Mouse (Mus musculus) 3134 (cell line): ENCODE measurements around the gene Tmem92.
"Not testable (repeated sequence)": the region's sequence is repeated elsewhere in the genome, so short reads cannot be mapped to it uniquely, and the experiment has no call there.

Experiments used
- DNase-seq: peaks from one replicate; pipeline ENCODE4 v3.0.0-alpha.2; 2011; ENCODE audit warnings: low spot score; ENCODE audit not compliant: insufficient read length; ENCODE audit errors: extremely low read depth

Gene Tmem92

DNA sequence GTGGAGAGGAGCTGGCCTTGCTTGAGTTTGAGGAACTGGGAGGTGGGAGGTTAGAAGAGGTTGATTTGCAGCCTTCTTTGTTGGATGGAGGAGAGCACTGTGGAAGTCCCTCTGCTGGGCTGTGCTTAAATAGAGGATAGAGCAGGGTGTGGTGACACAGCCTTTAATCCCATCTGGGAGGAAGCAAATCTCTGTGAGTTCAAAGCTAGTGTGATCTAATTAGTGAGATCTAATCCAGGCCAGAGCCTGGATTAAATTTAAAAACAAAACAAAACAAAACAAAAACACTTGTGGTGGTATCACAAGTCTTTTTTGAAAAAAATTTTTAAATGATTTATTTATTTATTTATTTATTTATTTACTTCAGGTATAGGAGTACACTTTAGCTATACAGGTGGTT, at the start of gene Tmem92:
TSS of gene Tmem92 (minus strand) at position 101 of the 400 bp plus-strand sequence.
- no peak for DNase-seq

DNA sequence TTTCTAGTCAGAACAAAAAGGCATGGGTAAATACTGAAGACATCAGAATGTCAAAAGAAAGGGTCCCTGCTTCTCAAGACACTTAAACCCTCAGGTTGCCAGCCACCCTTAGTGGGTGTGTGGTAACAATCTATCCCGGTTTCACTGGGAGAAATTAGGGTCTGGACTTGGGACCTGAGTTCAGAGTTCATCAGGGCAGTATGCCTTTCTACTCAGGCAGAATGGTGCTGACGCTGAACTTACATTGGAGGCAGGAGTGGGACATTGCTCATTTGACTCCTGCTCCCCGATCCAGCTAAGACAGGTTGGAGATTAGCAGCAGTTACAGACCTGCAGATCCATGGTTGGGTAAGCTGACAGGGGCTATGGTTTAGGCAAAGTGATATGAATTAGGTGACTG, 46.5 kb upstream of the Tmem92 start:
- DNase-seq: no peak

DNA sequence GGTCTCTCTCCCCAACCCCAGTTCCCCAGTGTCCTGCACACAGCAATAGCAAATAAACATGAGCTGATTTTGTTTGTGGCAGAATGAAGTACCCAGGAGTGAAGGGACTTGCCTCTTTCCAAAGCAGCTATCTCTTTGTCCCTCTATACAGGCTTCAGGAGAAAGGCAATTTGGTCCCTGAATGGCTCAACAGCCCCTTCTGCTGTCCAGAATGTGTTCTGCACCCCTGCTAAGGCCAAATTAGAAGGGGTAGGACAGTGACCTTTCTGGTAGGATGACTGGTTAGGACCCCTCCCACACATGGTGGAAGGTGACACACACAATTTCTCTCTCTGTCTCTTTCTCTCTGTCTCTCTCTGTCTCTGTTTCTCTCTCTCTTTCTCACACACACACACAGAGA, 36.9 kb upstream of the Tmem92 start:
- DNase-seq: not testable (repeated sequence)

DNA sequence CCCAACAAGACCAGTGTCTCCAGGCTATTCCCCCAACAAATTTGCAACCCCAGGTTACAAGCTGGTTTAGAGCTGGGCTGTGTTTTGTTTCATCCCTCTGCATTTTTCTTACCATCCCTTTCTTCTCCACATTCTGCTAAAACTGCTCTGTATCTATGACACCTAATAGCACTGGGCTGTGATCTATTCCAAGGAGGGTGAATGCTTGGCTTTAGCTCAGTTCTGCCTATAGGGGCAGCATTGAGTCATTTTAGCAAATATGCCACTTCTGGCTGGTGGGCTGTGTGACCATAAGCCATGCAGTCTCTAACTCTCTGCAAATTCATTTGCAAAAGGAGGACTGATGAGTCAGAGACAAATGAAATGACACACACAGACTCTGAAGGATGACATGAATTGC, 36.4 kb upstream of the Tmem92 start:
- not testable (repeated sequence) for DNase-seq

DNA sequence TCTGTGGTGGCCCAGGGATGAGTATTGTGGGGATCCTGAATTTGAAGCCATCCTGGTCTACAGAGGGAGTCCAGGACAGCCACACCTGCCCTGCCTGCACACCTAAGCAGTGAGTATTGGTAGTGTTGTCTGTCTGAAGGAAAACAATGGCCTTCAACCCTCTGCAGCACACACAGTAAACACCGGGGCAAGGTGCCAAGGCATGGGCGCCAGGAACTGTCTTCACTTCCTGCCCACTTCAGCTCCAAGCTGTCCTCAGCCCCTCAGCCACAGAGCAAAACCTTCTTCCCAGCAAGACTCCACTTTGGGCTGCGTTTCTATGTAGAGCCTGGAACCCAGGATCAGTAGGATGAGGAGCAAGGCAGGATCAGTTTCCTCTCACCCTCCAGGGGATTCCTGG, 29.0 kb upstream of the Tmem92 start:
- not testable (repeated sequence) for DNase-seq

DNA sequence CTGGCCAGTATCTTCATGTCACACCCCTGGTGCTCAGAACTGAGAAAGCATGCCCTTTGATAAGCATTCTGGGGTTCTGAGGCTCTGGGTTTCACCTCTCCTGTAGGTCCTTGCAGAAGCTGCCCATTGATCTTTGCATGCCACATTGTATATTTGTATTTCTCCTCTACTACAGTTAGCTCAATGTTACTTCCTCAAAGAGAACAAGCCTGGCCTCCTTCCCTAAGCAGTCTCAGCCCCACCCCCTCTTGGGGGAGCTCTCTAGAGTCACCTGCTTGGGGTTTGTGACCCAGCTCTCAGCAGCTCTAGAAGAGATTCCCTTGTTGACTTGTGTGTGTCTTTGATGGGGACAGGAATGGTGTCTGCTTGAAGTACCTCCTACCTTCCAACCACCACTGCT, 9.2 kb upstream of the Tmem92 start:
- no peak for DNase-seq

DNA sequence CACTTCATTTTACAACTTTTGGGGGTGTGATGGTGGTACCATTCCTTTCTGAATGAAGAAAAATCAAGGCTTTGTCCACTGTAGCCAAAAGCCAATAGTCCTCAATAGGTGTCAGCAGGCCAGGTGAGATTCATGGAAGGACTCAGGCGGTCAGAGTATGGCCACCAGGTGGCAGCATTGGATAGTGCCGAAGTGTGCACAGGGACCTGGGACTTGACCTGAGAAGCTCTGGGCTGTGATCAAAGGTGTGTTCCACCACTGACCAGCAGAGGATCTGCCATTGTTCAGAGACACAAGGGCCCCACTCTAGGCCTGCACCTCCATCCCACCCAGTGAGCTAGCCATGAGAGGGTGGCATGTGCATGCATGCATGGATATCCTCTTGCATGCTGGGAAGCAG, 2.7 kb upstream of the Tmem92 start:
- peak; percentile 16 for DNase-seq

DNA sequence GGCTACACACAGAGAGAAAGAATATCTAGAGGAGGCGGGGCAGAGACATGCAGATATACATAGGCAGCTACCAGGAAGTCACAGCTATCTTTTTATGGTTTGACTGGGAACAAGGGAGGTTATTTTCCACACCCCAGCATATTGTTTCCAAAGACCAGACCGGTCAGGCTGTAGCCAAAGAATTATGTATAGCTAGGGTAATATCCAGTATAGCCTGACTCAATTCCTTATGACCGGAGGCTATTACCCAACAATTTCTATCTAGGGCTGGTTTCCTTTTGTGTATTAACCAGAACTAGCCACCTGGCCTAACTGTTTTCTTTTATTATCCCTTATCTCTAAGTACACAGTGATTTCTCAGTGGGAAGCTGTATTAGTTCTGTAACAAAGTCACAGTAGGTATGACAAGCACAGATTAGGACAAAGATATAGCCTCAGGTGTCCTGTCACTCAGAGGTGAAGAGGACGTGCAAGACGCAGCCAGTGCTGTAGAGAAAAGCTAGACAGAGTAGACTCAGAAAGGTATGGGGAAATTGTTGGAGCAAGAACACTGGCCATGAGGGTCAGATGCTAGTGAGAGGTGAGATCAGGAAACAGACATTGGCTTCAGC, 7.5 kb downstream of the Tmem92 start:
- DNase-seq: no peak

DNA sequence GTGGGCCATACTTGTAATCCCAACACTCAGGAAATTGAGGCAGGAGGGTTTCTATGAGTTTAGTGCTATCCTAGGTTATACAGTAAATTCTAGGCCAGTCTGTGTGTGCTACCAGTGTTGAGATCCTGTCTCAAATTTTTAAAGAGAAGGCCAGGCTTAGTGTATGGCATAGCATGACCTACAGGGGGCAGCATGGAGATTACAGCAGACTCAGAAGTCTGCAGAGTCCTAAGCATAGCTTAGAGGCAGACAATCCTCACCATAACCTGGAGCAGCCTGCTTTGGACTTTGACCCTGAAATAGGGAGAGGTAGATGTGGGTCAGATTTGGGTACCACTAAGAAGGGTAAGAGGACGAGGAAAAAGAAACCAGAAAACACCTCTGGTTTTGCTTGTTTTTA, 8.7 kb downstream of the Tmem92 start:
- no peak for DNase-seq

DNA sequence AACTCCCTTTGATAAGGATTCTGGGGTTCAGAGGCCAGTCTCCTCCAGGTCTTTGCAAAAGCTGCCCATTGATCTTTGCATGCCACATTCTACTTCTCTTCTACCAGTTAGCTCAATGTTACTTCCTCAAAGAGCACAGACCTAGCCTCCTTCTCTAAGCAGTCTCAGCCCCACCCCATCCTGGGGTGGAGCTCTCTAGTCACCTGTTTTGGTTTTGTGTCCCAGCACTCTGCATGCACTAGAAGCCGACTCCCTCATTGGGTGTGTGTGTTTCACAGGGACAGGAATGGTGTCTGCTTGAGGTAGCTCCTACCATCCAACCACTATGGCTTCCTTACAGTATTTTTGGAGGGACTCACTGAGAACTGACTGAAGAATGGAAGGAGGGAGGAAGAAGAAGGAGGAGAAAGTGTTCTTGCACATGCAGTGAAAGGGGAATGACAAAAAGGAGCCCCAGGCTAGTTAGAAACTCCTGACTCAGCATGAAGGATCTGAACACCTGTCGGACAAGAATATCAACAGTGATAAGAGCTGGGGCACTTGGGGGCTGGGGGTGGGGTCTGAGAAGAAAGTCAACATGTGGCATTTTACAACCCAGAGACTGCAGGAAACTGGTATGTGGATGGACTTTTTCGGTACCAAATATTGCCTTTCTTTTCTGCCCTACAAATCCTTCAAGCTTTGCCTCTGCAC, 10.0 kb downstream of the Tmem92 start:
- no peak for DNase-seq

DNA sequence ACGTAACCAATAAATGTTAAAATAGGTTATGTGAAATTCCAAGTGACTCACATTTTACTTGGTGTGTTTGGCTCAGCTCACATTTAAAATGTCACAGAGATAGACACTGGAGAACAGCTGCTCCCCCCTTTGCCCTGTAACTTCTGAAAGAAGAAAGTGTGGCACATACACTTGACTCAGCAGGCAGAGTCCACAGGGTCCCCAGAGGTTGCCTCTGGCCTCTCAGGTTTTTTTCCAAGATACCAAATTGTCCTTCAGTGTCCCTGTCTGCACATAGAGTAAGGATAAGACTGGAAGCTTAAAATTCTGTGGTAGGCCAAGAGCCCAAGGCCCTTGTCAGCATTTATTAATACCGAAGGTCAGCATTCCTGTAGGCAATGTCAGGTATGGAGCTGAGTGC, 15.3 kb downstream of the Tmem92 start:
- DNase-seq: no peak

DNA sequence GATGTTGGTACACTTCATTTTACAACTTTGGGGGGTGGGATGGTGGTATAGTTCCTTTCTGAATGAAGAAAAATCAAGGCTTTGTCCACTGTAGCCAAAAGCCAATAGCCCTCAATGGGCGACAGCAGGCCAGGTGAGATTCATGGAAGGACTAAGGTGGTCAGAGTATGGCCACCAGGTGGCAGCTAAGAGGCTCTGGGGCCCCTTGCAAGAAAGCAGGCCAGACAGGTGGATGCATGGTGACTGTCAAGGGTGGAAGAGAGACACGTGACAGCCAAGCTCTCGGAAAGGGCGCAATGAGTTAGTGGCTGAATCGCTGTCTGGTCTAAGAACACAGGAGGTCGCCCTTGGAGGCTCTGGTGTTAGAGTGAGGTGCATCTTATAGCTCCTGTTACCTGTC, 19.7 kb downstream of the Tmem92 start:
- no peak for DNase-seq

DNA sequence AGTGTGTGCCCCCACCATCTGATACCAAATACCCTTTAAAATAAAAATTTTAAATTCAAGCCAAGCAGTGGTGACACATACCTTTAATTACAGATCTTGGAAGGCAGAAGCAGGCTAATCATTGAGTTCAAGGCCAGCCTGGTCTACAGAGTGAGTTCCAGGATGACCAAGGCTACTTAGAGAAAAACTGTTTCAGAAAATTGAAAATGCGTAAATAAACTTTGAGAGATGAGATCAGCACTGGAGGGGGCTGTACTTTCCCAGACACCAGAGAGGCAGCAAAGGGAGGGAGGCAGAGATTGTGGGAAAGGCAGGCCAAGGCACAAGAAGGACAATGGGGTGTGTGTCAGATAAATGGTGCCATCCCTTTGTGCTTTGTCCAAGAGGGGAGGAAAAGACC, 20.2 kb downstream of the Tmem92 start:
- DNase-seq: no peak

DNA sequence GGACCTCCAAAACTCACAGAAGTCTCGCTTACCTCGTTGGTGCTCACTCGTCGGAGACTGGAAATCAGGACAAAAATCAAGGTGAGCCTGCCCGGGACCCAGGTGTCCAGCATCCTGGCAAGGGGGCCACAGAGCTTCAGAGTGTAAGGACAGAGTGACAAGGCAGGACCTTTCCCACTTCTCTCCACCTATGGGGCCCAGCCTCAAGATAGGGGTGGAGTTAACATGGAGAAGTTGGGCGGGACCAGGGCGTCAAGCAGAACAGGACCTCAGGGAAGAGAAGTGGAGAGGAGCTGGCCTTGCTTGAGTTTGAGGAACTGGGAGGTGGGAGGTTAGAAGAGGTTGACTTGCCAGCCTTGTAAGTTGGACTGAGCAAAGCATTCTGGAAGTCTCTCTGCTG, 21.7 kb downstream of the Tmem92 start:
- no peak for DNase-seq

DNA sequence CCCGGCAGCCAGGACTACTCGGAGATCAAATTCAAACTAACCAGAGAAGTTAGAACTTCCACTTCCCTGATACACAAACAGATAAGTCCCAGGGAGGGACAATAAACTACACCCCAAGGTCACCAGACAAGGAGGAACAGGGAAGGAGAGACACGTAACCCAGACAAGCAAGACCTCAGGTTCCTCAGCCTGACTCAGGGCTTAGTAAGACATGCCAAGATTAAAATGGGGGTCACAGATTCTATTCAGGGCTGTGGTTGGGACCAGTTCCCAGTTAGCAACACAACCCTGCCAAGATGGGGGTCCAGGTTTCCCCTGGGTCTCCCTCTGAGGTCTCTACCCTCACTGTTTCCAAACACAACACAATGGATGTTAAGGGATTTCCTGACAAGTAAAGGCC, 22.1 kb downstream of the Tmem92 start:
- no peak for DNase-seq

DNA sequence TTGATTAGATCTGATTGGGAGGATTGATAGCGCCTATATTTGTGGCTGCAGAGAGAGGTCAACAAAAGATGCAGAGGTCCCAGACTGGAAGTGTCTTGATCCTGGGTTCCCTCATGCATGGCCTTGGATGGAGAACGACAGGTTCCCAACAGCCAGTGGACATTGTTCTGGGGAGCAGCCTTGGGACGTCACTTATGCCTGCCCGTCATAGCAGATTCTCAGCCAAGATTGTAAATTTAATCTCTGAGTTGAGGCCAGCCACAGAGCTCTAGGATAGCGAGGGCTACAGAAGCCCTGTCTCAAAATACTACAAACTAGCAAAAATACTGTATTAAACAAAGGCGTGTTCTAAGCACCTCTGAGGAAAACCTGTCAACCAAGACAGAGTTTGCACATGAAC, 22.6 kb downstream of the Tmem92 start:
- no peak for DNase-seq

DNA sequence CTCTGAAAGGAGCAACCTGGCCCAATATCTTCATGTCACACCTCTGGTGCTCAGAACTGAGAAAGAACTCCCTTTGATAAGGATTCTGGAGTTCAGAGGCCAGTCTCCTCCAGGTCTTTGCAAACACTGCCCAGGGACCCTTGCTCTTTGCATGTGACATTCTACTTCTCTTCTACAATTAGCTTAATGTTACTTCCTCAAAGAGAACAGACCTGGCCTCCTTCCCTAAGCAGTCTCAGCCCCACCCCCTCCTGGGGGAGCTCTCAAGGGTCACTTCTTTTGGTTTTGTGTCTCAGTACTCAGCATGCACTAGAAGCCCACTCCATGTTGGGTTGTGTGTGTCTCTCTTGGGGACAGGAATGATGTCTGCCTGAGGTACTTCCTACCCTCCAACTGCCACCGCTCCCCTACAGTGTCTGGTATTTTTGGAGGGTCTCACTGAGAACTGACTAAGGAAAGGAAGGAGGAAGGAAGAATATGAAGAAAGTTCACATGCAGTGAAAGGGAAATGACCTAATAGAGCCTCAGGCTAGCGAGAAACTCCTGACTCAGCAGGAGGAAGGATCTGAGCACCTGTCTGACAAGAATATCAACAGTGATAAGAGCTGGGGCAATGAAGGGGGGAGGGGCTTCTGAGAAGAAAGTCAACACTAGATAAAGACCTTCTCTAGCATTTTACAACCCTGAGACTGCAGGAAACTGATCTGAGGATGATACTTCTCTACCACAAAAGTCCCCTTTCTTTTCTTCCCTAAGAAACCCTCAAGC, 29.4 kb downstream of the Tmem92 start:
- no peak for DNase-seq

DNA sequence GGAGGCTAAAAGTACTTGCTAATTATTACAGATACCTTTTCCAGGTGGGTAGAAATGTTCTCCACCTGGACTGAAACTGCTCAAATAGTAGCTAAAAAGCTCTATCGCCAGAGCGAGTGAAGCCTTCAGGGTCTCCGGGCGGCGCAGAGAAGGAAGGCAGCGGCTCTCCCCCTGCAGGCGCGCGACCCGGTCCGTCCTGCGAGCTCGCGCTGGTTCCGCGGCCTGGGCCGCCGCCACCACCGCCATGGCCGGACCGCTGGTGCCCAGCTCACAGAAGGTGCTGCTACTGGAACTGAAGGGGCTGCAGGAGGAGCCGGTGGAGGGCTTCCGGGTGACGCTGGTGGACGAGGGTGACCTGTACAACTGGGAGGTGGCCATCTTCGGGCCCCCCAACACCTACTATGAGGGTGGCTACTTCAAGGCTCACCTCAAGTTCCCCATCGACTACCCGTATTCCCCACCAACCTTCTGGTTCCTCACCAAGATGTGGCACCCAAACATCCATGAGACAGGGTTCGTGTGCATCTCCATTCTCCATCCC, 40.7 kb downstream of the Tmem92 start, which contains the start of gene Cdc34b:
TSS of gene Cdc34b (plus strand) at position 51 of the 541 bp plus-strand sequence.
- no peak for DNase-seq

DNA sequence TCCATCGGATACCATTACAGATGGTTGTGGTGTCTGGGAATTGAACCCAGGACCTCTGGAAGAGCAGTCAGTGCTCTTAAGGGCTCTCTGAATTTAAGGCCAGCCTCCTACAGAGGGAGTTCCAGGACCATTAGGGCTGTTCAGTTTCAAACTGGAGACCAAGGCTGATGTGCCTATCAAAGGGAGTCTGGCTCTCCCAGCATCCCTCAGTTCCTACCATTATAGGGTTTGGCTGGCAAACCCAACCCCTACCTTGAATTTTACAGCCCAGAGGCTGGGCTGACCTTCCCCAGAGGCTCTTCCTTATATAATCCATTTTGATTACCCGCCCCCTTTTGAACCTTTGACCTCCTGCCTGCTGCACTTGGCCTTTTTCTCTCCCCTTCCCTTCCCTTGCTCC, 46.8 kb downstream of the Tmem92 start:
- no peak for DNase-seq

DNA sequence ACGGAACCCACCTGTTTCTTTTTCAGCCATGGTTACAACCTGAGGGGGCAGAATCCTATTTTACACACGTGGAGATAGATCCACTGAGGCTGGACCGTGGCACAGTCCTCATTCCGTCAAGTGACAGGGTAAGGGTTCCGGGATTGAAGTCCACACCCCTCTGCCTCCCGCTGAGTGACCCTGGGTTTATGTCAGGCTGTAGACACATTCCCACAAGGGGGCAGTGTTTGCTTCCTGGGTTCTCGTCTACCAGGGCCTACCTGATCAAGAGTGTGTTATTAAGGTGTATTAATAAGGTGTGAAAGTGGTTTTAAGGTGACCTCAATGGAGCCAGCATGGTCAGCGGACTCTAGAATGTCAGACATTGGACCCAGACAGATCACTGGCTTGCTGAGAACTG, 49.7 kb downstream of the Tmem92 start:
- no peak for DNase-seq

DNA sequence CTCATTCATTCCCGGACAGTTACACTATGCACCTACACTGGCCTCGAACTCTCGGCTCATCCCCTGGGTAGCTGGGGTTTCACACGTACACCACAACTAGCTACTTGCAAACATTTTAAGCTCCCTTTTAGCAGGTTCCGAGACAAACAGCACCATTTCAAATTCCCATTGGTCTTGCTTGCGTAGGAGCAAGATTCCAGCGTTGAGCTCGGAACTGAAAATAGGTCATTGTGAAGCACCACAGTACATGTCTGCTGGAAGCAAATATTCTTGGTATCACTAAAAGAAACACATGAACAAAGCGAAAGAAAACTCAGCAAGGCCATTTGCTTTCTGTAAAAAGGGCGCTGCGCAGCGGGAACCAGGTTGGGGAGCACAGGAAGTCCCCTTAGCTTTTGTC, 51.3 kb downstream of the Tmem92 start:
- no peak for DNase-seq

DNA sequence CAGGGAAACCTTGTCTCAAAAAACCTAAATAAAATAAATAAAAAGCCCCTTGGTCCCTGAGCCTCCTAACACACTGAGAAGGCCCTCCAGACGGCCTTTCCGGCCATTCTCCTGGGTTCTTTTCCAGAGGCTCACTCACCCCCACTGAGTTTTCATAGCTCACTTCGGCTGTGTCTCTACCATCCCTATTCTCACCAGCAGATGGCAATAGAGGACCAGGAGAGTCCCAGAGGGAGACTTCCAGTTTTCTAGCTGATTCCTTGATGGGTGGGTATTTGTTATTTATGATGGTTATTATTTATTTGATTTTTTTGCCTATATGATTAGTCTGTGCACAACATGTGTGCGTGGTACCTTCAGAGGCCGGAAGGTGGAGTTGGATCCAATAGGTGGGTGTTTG, 52.2 kb downstream of the Tmem92 start:
- no peak for DNase-seq
